Mouse (Mus musculus) G1E (cell line): ENCODE results near the gene Lurap1.

Source experiments
- CTCF ChIP-seq: IDR thresholded peaks from 2 replicates; pipeline ENCODE4 v1.5.1; 2012; ENCODE audit warnings: low read depth, low read length, inconsistent platforms, mixed read lengths
- GATA1 ChIP-seq: IDR thresholded peaks from 2 replicates; pipeline ENCODE4 v1.6.1; 2012; ENCODE audit warnings: borderline replicate concordance, low read length, inconsistent platforms, mixed read lengths
- GATA2 ChIP-seq: IDR thresholded peaks from 2 replicates; pipeline ENCODE4 v1.6.1; 2012; ENCODE audit warnings: low read depth, low read length, inconsistent platforms, borderline replicate concordance
- POLR2AphosphoS5 ChIP-seq: IDR thresholded peaks from 2 replicates; pipeline ENCODE4 v1.6.1; 2012; ENCODE audit warnings: low read depth, low read length, inconsistent platforms; ENCODE audit not compliant: insufficient replicate concordance
- TAL1 ChIP-seq: conservative IDR thresholded peaks from 2 replicates; pipeline ENCODE4 v1.6.1; 2012; ENCODE audit warnings: low read depth, low read length, inconsistent platforms, mixed read lengths

DNA sequence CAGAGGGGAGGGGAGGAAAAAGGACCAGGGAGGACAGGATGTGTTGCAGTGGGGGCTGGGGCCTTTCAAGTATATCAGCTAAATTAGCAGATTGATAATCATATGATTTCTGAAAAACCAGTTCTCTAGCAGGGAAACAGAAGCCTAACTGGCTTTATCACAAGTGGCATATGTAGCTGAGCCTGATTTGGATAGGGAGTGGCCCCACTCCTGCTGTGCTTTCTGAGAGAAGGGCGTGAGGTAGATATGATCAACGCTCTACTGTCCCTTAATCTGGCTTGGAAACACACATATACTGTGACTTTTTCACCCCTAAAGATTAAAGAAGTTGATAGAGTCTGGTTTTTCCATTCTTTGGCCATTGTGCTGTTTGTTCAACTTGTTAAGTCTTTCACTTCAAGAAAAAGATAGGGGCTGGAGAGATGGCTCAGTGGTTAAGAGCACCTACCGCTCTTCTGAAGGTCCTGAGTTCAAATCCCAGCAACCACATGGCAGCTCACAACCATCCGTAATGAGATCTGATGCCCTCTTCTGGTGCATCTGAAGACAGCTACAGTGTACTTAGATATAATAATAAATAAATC, 25.2 kb downstream of the Lurap1 start:
- TF ChIP-seq CTCF (no peak), GATA1 (no peak), TAL1 (peak; percentile 81), POLR2AphosphoS5 (no peak), GATA2 (no peak)
